In the genomic region with DNA sequence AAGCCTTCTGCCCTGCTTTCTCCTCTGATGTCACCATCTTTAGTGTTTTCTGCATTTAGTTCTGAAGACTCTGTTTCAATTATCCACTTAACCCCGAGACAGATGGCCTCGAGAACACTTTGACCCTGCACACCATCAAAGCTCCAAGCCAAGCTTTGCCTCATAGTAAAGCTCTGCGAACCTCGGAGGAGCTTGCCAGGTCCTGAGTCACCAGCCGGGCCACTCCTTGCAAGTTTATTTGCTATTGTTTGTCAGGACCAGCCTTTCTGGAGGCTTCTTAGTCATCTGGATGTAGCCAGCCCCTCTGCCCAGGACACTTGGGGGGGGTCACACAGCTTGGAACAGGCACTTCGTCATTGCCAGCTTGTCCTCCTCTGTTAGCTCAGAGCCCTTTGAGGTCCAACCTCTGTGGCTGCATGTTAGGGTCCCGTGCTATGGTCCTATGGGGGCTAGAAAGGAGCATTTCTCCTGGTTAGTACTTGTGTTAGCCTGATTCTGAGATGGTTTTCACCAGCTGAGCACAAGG, we compare ENCODE assay signal across 22 mouse cellular contexts. TPM values are rescaled to one million over a fixed set of nuclear protein-coding genes. Genes with fewer than 3 reads are reported as not detected.
DNase-seq lines count a peak whose midpoint lies in the region; ATAC-seq and TF ChIP-seq lines count a peak whose summit lies in the region.
"Had no signal": no experiment of that assay in that cellular context is flagged by ENCODE, and none has a peak within 500 bp of the region (broad histone marks: within the 10 kb centered on the region; RNA-seq: fewer than 3 reads in every experiment).

No protein-coding gene starts in this region.

- TF ChIP-seq CTCF in heart, adult 2 months (IDR thresholded peaks at IDR 0.05): no peak

- ATAC-seq in heart, embryonic 12.5 days (ENCODE audit: insufficient number of reproducible peaks, low FRiP score): no peak
- peak; percentile 11; the same call in 1 of the 2 replicates for ATAC-seq in stomach, embryonic 16.5 days (ENCODE audit: insufficient read depth, low FRiP score)
- ATAC-seq: forebrain, embryonic 13.5 days; midbrain, embryonic 16.5 days had no signal

- H3K4me3 ChIP-seq in heart, adult 2 months: no peak overlapping the region
- H3K4me3 ChIP-seq in heart, embryonic 12.5 days: no peak overlapping the region
- no peak overlapping the region for H3K4me3 ChIP-seq in stomach, embryonic 16.5 days (replicated peaks; ENCODE audit: low read length)
- H3K4me3 ChIP-seq: embryonic facial prominence, embryonic 15.5 days; forebrain, embryonic 13.5 days; heart, embryonic 13.5 days; hindbrain, embryonic 10.5 days; limb, embryonic 12.5 days had no signal

- no peaks in the 10 kb centered on the region for H3K79me2 ChIP-seq in heart, adult 2 months (replicated peaks; ENCODE audit: control insufficient read depth, insufficient read depth, low read length)

- H3K4me1 ChIP-seq in heart, adult 2 months (ENCODE audit: control insufficient read depth, insufficient read depth, low read length): no peaks in the 10 kb centered on the region
- peaks cover 8% of the 10 kb centered on the region for H3K4me1 ChIP-seq in heart, embryonic 12.5 days (replicated peaks)
- peaks cover 6% of the 10 kb centered on the region; the same call in 1 of the 2 replicates for H3K4me1 ChIP-seq in stomach, embryonic 16.5 days (ENCODE audit: control insufficient read depth, insufficient read depth, low read length)

- H3K27ac ChIP-seq in heart, adult 2 months: no peak overlapping the region
- H3K27ac ChIP-seq in heart, embryonic 12.5 days (ENCODE audit: poor library complexity, severe bottlenecking): no peak overlapping the region
- H3K27ac ChIP-seq in stomach, embryonic 16.5 days (ENCODE audit: low read length): no peak overlapping the region
- H3K27ac ChIP-seq: embryonic facial prominence, embryonic 15.5 days; forebrain, embryonic 13.5 days; heart, embryonic 13.5 days; hindbrain, embryonic 10.5 days; limb, embryonic 12.5 days; macrophage had no signal

- no peak for TF ChIP-seq EP300 in heart, adult 2 months (IDR thresholded peaks at IDR 0.05; ENCODE audit: insufficient read depth, low read depth, low read length)

- DNase-seq in heart, adult 2 months: peak; percentile 24 to 32
- DNase-seq in urinary bladder, adult 18-20 months (ENCODE audit: low spot score in 2 of 2): peak; percentile 50 to 66
- DNase-seq in urinary bladder, postnatal 4 days (ENCODE audit: low spot score in 2 of 2): no peak
- peak; percentile 47 for DNase-seq in adrenal gland, postnatal 10 days
- DNase-seq in cerebellum, postnatal 25 days: no peak
- DNase-seq in MN1 (ENCODE audit: low spot score): no peak
- DNase-seq: cerebellum, adult 2 months; kidney, adult 8-10 months; lung, adult 18-20 months; thymus, postnatal 36 days had no signal

- intact Hi-C loops in heart, adult 2 months (cut with DNase I): loop anchor here (5.0 to 10.0 kb wide), 2 partner anchors 143 to 336 kb away; a partner anchor contains a TSS

- no peaks in the 10 kb centered on the region for H3K9me3 ChIP-seq in heart, embryonic 12.5 days (replicated peaks)
- no peaks in the 10 kb centered on the region for H3K9me3 ChIP-seq in stomach, embryonic 16.5 days (replicated peaks; ENCODE audit: control insufficient read depth, low read length)
- H3K9me3 ChIP-seq: embryonic facial prominence, embryonic 15.5 days; forebrain, embryonic 13.5 days; G1E; heart, embryonic 13.5 days; hindbrain, embryonic 10.5 days; limb, embryonic 12.5 days had no signal

- H3K4me2 ChIP-seq in heart, embryonic 12.5 days: no peak overlapping the region
- H3K4me2 ChIP-seq in stomach, embryonic 16.5 days (ENCODE audit: low read depth, low read length): no peak overlapping the region
- H3K4me2 ChIP-seq: embryonic facial prominence, embryonic 15.5 days; forebrain, embryonic 13.5 days; heart, embryonic 13.5 days; limb, embryonic 12.5 days had no signal

- H3K36me3 ChIP-seq in heart, adult 2 months (ENCODE audit: control insufficient read depth, insufficient read depth, low read length): no peaks in the 10 kb centered on the region
- H3K36me3 ChIP-seq in heart, embryonic 12.5 days: no peaks in the 10 kb centered on the region
- H3K36me3 ChIP-seq in stomach, embryonic 16.5 days (ENCODE audit: control insufficient read depth, insufficient read depth, low read length): no peaks in the 10 kb centered on the region
- H3K36me3 ChIP-seq: embryonic facial prominence, embryonic 15.5 days; G1E; heart, embryonic 13.5 days; hindbrain, embryonic 10.5 days; limb, embryonic 12.5 days had no signal

- no peak overlapping the region for H3K9ac ChIP-seq in heart, adult 2 months (ENCODE audit: low read depth, low read length)
- H3K9ac ChIP-seq in heart, embryonic 12.5 days: no peak overlapping the region
- no peak overlapping the region for H3K9ac ChIP-seq in stomach, embryonic 16.5 days (ENCODE audit: low read length)
- H3K9ac ChIP-seq: embryonic facial prominence, embryonic 15.5 days; forebrain, embryonic 13.5 days; heart, embryonic 13.5 days; limb, embryonic 12.5 days had no signal

- WGBS in heart, adult 2 months: 44% methylated on average over 7 of the region's 7 CpGs
- WGBS in heart, embryonic 12.5 days: 65% methylated on average over 7 of the region's 7 CpGs
- whole genome bisulfite sequencing in stomach, embryonic 16.5 days: 44% methylated on average over 7 of the region's 7 CpGs

- TF ChIP-seq POLR2A in heart, adult 2 months (IDR thresholded peaks at IDR 0.05; ENCODE audit: insufficient read depth, low read depth, low read length): no peak

- H3K27me3 ChIP-seq in heart, adult 2 months (ENCODE audit: control insufficient read depth, insufficient read depth, low read length): peaks cover 3% of the 10 kb centered on the region
- peaks cover 41% of the 10 kb centered on the region for H3K27me3 ChIP-seq in heart, embryonic 12.5 days (replicated peaks)
- no peaks in the 10 kb centered on the region for H3K27me3 ChIP-seq in stomach, embryonic 16.5 days (ENCODE audit: control insufficient read depth, insufficient read depth, low read length)

RNA-seq across cellular contexts. Expression of a gene that starts 2.0 kb away (rescaled TPM):
- total RNA-seq in heart, adult 2 months (2021): under 1 TPM in 1 of 2 experiments, not detected in 1; 0.20 TPM
- 0.06 TPM in 1 of 2 replicates, not detected in the other for polyA plus RNA-seq in heart, adult 2 months (2012; rRNA removed)
- polyA plus RNA-seq in heart, embryonic 12.5 days (2016; fragmentation: Nextera tagmentation; extraction: Ambion mirVana): 1.5 and 2.0 TPM in 2 replicates
- under 1 TPM; 0.36 to 1.00 TPM for total RNA-seq in adrenal gland, postnatal 10 days (2021)
- 0.66 and 0.67 TPM in 2 replicates for polyA plus RNA-seq in stomach, embryonic 16.5 days (2015; fragmentation: Nextera tagmentation; extraction: Ambion mirVana)
- polyA plus RNA-seq: embryonic facial prominence, embryonic 15.5 days; forebrain, embryonic 13.5 days; G1E; macrophage had no signal

RNA-seq across cellular contexts. Expression of a gene that starts 7.9 kb away (rescaled TPM):
- not detected for total RNA-seq in heart, adult 2 months (2021)
- not detected in 2 replicates for polyA plus RNA-seq in heart, adult 2 months (2012; rRNA removed)
- polyA plus RNA-seq in heart, embryonic 12.5 days (2016; fragmentation: Nextera tagmentation; extraction: Ambion mirVana): not detected in 2 replicates
- total RNA-seq in adrenal gland, postnatal 10 days (2021): not detected
- 0.17 TPM in 1 of 2 replicates, not detected in the other for polyA plus RNA-seq in stomach, embryonic 16.5 days (2015; fragmentation: Nextera tagmentation; extraction: Ambion mirVana)
- polyA plus RNA-seq: cerebellum, adult 2 months; forebrain, embryonic 13.5 days; G1E; heart, embryonic 13.5 days; hindbrain, embryonic 10.5 days; limb, embryonic 12.5 days; macrophage; midbrain, embryonic 16.5 days; spleen, adult 2 months had no signal

RNA-seq across cellular contexts. Expression of a gene that starts 20.3 kb away (rescaled TPM):
- total RNA-seq in heart, adult 2 months (2021): not detected
- polyA plus RNA-seq in heart, adult 2 months (2012; rRNA removed): not detected in 2 replicates
- not detected in 2 replicates for polyA plus RNA-seq in heart, embryonic 12.5 days (2016; fragmentation: Nextera tagmentation; extraction: Ambion mirVana)
- total RNA-seq in adrenal gland, postnatal 10 days (2021): not detected
- not detected in 2 replicates for polyA plus RNA-seq in stomach, embryonic 16.5 days (2015; fragmentation: Nextera tagmentation; extraction: Ambion mirVana)
- polyA plus RNA-seq: cerebellum, adult 2 months; embryonic facial prominence, embryonic 15.5 days; forebrain, embryonic 13.5 days; G1E; heart, embryonic 13.5 days; hindbrain, embryonic 10.5 days; large intestine, adult 2 months; limb, embryonic 12.5 days; macrophage; midbrain, embryonic 16.5 days had no signal

RNA-seq across cellular contexts. Expression of a gene that starts 22.4 kb away (rescaled TPM):
- total RNA-seq in heart, adult 2 months (2021): 10 to 100 TPM in 1 of 2 experiments, 1 to 10 TPM in 1; 7.6 to 11.4 TPM
- 1.5 and 3.6 TPM in 2 replicates for polyA plus RNA-seq in heart, adult 2 months (2012; rRNA removed)
- polyA plus RNA-seq in heart, embryonic 12.5 days (2016; fragmentation: Nextera tagmentation; extraction: Ambion mirVana): not detected in 2 replicates
- not detected for total RNA-seq in adrenal gland, postnatal 10 days (2021)
- 4.2 and 15.4 TPM in 2 replicates for polyA plus RNA-seq in stomach, embryonic 16.5 days (2015; fragmentation: Nextera tagmentation; extraction: Ambion mirVana)
- total RNA-seq: G1E had no signal
- polyA plus RNA-seq: cerebellum, adult 2 months; embryonic facial prominence, embryonic 15.5 days; forebrain, embryonic 13.5 days; G1E; heart, embryonic 13.5 days; hindbrain, embryonic 10.5 days; limb, embryonic 12.5 days; macrophage; midbrain, embryonic 16.5 days; spleen, adult 2 months had no signal

RNA-seq across cellular contexts. Expression of a gene that starts 42.7 kb away (rescaled TPM):
- total RNA-seq in heart, adult 2 months (2021): not detected
- not detected in 2 replicates for polyA plus RNA-seq in heart, adult 2 months (2012; rRNA removed)
- polyA plus RNA-seq in heart, embryonic 12.5 days (2016; fragmentation: Nextera tagmentation; extraction: Ambion mirVana): not detected in 2 replicates
- total RNA-seq in adrenal gland, postnatal 10 days (2021): not detected
- polyA plus RNA-seq in stomach, embryonic 16.5 days (2015; fragmentation: Nextera tagmentation; extraction: Ambion mirVana): not detected in 2 replicates
- total RNA-seq: G1E had no signal
- polyA plus RNA-seq: cerebellum, adult 2 months; embryonic facial prominence, embryonic 15.5 days; forebrain, embryonic 13.5 days; G1E; heart, embryonic 13.5 days; hindbrain, embryonic 10.5 days; large intestine, adult 2 months; limb, embryonic 12.5 days; macrophage; midbrain, embryonic 16.5 days; spleen, adult 2 months had no signal

Comparison
In these comparisons a context has a peak if more than half of its experiments do, and no peak if none do; other contexts are left out.
1. DNase-seq: peak in heart, adult 2 months (2 of 2), urinary bladder, adult 18-20 months (2 of 2) and adrenal gland, postnatal 10 days (single experiment); none in urinary bladder, postnatal 4 days (0 of 2), cerebellum, postnatal 25 days (0 of 2) and MN1 (single experiment).